Mouse (Mus musculus): ENCODE results near the gene Tmco4. TPM values are rescaled to one million over a fixed set of nuclear protein-coding genes. Genes with fewer than 3 reads are reported as not detected.

Tmco4 gene
- polyA plus RNA-seq, 2 experiments from 2014 or later, result 22.5 to 44.8 TPM

- ATAC-seq, result no peak
Measured at GRCm38 (mm10) chr4:139059569-139059968, 86.9 kb downstream of the Tmco4 start.

- ATAC-seq, result no peak
Measured at GRCm38 (mm10) chr4:139064831-139065230, 92.1 kb downstream of the Tmco4 start.

- ATAC-seq, result no peak
Measured at GRCm38 (mm10) chr4:139068287-139068686, 95.6 kb downstream of the Tmco4 start.

- no peak for ATAC-seq
Measured at GRCm38 (mm10) chr4:139074060-139074459, 101.4 kb downstream of the Tmco4 start.

GRCm38 (mm10) chr4:139075041-139075711 is 102.5 kb downstream of the Tmco4 start, which contains the start of gene Htr6:
TSS of gene Htr6 (minus strand) at chr4:139075570.
- no peak for ATAC-seq

- no peak for ATAC-seq
Measured at GRCm38 (mm10) chr4:139075915-139076314, 103.2 kb downstream of the Tmco4 start.

GRCm38 (mm10) chr4:139078313-139078712 is 105.6 kb downstream of the Tmco4 start:
- no peak for ATAC-seq

- ATAC-seq, result no peak
Measured at GRCm38 (mm10) chr4:139078726-139079125, 106.0 kb downstream of the Tmco4 start.

- no peak for ATAC-seq
Measured at GRCm38 (mm10) chr4:139079439-139079838, 106.8 kb downstream of the Tmco4 start.

- no peak for ATAC-seq
Measured at GRCm38 (mm10) chr4:139080259-139080658, 107.6 kb downstream of the Tmco4 start.

- ATAC-seq, result no peak
Measured at GRCm38 (mm10) chr4:139081270-139081931, 108.7 kb downstream of the Tmco4 start.

- no peak for ATAC-seq
Measured at GRCm38 (mm10) chr4:139082790-139083564, 110.3 kb downstream of the Tmco4 start.

GRCm38 (mm10) chr4:139085337-139085736 is 112.6 kb downstream of the Tmco4 start:
- no peak for ATAC-seq

- peak; percentile 68 for ATAC-seq
Measured at GRCm38 (mm10) chr4:139086037-139086436, 113.3 kb downstream of the Tmco4 start.

- ATAC-seq, result peak; percentile 93
Measured at GRCm38 (mm10) chr4:139086984-139087383, 114.3 kb downstream of the Tmco4 start.

GRCm38 (mm10) chr4:139088982-139089671 is 116.4 kb downstream of the Tmco4 start:
- ATAC-seq, result no peak

- no peak for ATAC-seq
Measured at GRCm38 (mm10) chr4:139090303-139090940, 117.7 kb downstream of the Tmco4 start.

- no peak for ATAC-seq
Measured at GRCm38 (mm10) chr4:139091066-139091465, 118.4 kb downstream of the Tmco4 start.

GRCm38 (mm10) chr4:139091478-139092355 is 119.0 kb downstream of the Tmco4 start:
- ATAC-seq, result no peak

- ATAC-seq, result no peak
Measured at GRCm38 (mm10) chr4:139092356-139093195, 119.9 kb downstream of the Tmco4 start, which contains the start of gene Nbl1. TSS of gene Nbl1 (minus strand) at chr4:139092993.
